Mouse (Mus musculus) frontal cortex, adult (tissue): ENCODE measurements around the gene Uchl5.

Source experiments
- ATAC-seq: cut with Nextera tagmentation; 2 replicates; pipeline ENCODE4 v1.9.2; 2017; ENCODE audit warnings: mild to moderate bottlenecking, moderate library complexity, mixed read lengths; ENCODE audit not compliant: low TSS enrichment

Uchl5 gene

DNA sequence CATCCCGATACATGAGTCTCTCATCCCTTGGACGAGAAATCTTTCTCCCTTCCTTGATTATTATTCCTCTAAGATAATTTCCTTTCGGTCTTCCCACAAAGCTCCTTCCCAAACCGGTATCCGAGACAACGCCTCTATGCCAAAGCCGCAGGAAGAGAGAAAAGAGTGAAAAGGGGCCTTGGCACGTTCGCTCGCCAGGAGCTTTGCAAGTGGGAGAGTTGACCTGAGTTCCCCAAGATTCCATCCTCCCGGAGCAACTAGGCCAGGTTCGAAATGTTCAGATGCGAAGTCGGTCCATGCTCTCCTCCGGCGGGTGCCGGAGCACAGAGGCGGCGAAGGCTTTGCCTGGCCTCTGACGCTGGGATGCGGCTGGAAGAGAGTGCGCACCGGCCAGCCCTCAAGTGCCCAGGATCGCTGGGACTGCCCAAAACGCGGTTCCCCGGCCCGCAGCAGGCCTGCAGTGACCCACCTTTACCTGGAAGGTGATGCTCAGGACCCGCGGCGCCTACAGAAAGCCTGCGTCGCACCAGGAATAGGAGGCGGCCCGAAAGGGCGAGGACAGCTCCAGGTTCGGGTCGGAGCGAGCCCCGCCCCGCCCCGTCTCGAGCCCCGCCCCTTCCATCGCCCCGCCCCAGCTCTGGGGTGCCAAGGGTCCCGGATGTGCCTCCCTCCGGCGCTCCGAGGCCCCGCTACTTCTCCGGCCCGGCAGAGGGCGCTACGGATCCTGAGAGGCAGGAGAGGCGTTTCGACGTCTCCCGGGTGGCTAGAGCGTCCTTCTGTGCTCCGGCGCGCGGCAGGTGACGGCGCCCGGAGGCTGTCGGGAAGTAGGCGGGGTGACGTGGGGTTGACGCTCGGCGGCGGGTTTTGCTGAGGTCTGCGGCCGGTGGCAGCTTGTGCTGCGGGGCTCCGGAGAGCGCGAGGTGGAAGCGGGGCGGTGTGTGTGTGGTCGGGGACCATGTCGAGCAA is at the start of gene Uchl5, which contains the start of gene Trove2:
TSS of gene Uchl5 (plus strand) at position 827 of the 966 bp plus-strand sequence.
TSS of gene Trove2 (minus strand) at position 623 of the 966 bp plus-strand sequence.
- peak; percentile 91 for ATAC-seq

DNA sequence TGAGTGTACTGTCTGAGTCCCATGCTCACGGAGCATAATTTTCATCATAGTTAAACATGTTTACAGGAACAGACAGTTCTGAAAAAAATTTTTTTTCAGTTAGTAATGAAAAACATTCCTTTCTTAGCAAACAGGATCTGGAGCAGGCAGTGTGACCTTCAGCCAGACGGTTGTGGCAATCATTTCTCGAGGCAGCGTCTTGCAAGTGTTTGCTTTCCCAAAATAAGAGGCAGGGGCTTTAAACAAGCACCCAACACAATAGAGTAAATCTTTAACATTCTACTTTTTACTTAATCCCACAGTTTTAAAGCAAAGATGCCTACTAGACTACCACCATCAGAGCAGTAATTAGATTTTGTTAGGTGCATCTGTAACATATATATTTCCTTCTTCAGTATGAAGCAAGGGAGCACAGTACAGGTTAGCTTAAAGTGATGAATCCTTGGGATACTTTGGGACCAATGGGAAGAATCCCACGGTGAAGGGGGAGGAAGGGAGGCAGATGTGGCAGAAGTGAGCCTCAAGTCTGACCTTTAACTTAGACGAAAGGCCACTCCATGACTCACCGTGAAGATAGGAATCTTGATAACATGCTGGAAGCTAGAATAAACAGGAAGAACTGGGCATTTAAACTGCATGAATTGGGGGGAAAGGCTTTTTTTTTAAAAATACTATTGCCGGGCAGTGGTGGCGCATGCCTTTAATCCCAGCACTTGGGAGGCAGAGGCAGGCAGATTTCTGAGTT is 49.2 kb upstream of the Uchl5 start:
- ATAC-seq: no peak

DNA sequence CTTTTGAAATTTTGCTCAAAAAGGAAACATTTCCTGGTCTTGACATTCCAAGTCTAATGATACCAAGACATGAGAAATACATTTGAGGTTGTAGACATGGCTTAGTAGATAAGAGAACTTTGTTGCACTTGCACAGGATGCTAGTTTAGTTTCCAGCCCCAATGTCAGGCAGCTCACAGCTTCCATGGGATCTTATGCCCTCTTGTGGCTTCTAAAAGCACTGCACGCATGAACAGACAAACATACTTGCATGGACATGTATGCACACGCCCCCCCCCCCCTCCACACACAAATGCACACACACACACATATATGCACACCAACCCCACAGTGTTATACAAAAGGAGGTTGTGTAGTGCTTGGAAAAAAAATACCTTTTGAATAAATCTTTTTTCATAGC is 46.2 kb upstream of the Uchl5 start:
- no peak for ATAC-seq

DNA sequence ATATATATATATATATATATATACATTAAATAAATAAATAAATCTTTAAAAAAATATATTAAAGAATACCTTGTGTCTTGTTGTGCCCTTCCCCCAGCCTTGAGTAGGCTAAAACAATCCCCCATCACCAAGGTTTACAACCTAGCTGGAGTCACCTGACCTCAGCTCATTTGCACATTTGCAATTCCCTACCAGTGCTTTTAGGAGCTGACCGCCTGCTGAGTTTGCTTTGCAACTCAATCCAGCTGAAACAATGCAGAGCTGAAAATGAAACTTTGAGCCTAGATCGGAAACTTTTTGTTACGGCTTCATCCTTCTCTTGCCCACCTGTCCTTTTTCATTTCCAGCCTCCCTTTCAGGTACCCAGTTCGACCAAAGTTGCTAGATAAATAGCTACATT is 45.4 kb upstream of the Uchl5 start:
- ATAC-seq: no peak

DNA sequence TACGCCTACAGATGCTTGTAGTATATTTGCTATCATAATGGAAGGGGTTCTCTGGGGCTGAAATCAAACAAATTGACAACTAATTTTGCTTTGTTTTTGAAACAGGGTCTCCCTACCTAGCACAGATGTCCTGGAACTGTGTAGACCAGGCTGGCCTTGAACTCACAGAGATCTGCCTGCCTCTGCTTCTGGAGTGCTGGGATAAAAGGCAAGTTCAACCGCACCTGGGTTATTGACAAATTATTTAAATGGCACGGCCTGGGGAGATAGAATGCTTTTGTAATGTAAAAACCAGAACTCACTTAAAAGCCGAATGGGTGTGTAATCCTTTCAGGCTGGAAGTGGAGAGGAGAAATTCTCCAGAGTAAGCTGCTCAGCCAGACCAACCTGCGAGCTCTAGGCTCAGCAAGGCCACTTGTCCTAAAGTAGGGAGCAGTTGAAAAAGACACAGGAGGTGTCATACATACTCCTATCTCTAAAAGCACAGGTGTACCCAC is 43.1 kb upstream of the Uchl5 start:
- no peak for ATAC-seq

DNA sequence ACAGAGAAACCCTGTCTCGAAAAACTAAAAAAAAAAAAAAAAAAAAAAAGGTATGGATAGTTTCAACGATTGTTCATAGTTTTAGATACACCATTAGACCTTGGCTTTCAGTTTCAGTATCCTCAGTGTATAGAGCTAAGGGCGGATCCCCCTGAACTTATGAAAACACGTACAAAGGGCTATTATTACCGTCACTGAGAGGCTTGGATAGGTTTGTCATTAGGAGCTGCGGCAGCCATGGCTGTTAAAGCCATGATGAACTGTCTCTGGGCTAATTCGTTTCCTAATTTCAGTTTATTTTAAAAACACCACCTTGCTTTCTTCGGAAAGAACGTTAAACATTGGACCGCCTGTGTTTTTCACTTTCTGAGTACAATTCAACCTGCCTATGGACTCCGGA is 38.3 kb upstream of the Uchl5 start:
- peak; percentile 2 for ATAC-seq

DNA sequence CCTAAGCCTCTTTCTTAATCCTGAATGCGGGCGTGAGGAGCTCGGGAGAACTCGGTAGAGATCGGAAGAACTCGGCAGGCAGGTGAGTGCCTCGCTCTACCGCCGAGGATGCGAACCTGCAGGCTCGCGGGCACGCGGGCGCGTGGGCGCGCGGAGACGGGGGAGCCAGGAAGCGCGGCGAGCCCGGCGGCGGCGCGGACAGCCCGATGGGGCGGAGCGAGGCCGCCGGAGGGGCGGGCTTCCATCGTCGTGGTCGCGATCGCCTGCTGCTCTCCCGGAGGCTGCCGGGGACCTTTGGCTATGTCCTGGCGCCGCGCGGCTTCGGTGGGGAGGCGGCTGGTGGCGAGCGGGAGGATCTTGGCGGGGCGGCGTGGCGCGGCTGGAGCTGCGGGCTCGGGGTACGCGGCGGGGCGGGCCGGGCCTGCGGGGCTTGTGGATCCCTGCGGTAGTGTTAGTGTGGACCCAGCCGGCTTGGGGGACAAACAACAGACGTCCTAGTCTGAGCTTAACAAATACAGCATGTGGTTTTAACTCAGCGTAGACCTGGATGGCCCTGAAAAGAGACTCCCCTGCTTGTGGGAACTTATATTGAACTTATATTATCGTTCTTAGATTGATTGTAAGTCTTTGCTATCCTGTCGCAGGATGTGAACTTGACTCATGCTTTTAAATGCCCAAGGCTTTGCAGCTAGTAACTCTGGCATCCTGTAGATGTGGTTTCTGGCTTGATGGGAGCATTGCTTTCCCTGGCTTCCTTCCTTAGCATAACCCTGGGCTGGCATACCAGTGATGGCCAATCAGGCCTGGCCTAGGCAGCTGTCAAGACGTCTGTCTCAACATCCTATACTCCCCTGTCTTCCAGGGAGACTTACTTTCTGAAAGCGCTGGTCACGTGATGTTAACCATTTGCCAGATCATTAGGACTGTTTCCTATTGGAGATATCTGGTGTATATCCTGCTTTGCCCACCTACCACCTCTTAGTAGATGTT is 37.4 kb upstream of the Uchl5 start:
- ATAC-seq: peak; percentile 91

DNA sequence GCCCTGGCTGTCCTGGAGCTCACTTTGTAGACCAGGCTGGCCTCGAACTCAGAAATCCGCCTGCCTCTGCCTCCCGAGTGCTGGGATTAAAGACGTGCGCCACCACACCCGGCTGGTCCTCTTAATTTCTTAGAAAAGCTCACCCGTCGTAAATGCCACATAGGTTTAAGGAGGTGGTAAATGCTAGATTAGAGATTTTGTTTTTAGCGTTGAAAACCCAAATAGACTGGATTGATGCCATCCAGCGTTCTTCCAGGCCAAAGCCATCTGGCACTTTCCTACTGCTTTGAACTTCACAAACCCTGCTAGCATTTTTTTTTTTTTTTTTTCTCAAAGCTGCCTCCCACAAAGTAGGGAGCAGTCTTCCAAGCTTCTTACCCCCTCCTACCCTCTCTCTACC is 36.5 kb upstream of the Uchl5 start:
- no peak for ATAC-seq

DNA sequence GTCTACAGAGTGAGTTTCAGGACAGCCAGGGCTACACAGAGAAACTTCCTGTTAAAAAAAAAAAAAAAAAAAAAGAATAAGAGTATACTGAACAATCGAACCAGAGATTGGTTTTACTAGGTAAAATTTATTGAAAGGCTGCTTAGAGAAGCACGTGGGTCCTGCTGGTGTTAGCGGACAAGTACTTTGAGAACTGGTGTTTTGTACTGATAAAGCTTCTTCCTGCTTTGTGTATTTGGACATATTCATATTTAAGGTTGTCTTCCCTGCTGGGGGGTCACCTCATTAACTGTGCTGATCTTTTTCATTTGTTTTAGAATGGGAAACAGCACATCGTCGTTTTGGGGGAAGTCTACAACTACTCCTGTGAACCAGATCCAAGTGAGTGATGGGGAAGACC is 35.7 kb upstream of the Uchl5 start:
- ATAC-seq: no peak

DNA sequence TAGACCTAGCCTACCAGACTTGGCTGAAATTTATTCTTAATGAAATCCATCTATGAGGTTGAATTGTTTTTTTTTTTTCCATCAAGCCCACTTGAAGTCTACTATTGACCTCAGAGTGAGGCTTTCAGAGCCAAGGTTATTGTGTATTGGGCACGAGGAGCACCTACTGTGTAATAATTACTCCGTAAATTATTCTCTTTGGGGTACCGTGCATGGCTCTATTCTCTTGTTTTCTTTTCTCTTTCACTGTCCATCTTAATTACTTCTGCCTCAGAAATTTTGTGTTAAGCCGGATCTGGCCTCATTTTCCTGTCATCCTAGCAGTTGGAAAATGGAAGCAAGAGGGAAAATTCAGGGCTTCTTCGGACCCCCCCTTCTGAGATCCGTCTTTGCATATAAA is 34.9 kb upstream of the Uchl5 start:
- ATAC-seq: no peak

DNA sequence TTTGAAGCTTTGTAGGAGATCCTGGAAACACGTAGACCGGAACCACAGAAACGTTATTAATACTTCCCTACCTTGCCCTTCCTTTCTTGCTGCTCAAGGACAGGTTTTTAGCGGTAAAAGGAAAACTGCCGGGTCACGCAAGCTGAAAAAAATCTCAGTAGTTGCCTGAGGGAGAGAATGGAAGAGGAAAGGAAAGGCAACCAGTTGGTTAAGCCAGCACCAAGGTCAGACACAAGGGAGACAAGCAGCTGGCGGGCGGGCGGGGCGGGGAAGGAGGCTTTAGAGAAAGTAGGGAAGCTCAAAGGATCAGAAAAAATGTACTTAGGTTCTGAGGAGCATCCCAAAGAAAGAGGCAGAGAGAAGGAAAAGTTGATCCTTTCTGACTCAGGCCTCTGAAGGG is 31.2 kb upstream of the Uchl5 start:
- no peak for ATAC-seq

DNA sequence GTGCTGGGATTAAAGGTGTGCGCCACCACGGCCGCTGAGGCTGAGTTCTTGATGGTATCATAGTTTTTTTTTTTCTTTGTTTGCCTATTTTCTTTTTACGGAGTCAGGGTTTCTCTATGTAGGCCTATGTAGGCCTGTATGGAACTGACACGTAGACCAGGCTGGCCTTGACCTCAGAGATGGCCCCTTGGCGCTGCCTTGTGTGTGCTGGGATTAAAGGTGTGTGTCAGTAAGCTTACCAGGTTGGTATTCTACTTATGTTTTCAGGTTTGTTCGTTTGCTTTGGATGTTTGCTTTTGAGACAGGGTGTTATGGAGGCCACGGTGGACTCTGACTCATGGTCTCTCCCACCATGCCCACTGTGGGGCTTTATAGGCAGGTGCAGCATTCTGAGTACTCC is 14.9 kb upstream of the Uchl5 start:
- no peak for ATAC-seq

DNA sequence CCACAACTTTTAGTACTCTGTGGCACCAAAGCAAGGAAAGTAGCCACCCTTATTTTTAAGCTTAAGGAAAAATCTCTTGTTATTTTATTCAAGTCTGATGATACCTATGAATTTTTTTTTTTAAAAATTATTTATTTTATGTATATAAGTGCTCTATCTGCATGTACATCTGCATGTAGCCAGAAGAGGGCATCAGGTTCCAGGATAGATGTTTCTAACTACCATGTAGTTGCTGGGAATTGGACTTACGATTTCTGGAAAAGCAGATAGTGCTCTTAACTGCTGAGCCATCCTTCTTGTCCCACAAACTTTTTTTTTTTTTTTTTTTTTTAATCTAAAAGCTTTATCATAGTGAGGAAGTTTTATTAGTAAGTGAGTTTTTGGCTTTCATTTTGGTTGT is 12.6 kb upstream of the Uchl5 start:
- no peak for ATAC-seq

DNA sequence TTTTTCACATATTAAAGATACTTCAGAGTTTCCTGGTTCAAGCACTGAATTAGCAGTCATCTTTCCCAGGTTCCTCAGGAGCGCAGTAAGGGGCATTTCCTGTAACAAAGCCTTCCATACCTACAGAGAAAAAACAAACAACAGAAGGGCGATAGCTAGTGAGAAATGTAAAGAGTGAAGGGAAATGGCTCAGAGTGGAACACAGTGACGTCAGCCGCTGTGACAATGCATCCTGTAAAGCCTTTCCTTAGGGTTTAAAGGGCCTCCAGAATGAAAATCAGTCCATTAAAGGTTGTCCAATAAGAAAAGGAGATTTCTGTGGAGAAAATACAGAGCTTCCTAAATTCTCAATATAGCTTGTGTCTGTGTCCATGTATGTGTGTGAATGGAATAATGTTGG is 11.3 kb upstream of the Uchl5 start:
- ATAC-seq: no peak

DNA sequence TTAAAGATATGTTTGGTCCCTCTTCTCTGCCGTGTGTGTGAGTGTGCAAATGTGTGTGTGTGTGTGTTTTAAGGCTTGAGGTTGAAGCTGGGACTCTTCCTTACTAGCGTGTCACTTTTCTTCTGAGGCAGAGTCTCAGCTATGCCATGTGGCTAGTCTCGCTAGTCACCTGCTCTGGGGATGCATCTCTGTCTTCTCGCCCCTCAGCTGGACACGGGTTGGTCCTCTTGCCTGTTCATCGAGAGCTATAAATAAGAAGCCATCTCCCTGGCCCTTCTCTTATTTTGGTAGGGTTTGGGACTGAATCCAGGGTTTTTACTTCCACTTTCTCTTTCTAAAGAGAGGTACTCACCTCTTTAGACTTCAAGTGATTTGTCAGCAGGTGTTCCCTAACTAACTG is 10.8 kb upstream of the Uchl5 start:
- ATAC-seq: no peak

DNA sequence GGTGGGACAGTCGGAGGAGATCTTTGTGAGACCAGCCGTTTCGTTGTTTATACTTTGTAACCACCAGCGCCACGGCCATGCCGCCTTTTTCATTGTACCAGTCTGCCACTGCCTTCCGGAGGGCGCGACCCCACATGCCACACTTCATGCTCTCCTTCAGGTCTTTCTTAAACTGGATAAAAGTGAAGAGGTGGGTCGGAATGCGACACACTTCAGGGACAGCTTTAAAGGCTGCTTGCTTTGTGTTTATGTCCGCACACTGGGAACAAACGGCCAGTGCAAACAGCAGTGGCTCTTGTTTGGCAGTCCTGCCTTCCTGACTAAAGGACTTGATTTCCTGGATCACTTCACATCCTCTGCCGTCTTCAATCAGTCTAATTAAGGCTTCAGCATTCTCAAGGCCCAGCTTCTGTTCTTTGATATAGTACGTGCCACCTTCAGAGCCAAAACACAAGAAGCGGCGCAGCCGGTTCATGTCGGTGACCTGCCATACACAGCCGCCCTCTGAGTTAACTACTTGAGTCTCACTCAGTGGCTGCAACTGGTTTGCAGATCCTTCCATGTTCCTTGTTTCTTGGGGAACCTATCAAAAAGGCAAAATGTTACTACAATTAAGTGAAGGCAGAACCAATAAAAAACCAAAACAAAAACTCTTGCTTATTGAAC is 6.5 kb upstream of the Uchl5 start:
- ATAC-seq: no peak

DNA sequence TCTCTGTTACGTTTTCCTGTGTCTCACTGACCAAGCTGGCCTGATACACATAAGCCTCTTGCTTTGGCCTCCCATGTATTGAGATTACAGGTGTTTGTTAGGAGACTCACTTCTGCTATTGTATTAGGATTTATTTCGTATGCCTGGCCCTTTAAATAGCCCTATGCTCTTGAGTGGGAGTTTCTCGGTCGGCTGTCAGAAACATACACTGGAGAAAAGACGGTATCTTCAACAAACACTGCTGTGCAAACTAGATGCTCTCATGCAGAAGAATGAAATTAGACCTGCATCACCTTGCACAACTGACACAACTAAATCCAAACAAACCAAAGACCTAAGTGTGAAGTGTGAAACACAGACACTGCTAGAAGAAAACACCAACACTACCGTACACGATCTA is 4.0 kb upstream of the Uchl5 start:
- no peak for ATAC-seq

DNA sequence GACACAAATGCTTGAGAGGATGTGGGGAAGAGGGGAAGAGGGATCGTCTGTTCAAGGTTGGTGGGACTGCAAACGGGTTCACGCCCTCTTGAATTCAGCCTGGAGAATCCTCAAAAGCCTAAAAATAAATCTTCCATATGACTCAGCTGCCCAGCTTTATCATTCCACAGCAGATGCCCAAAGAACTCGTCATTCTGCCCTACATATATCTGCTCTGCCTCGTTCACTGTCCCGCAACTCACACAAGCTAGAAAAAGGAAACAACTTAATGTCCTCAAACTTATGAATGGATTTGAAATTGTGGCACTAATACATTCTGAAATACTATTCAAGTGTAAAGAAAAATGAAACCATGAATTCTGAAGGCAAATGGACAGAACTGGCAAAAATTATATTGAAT is 3.2 kb upstream of the Uchl5 start:
- ATAC-seq: peak; percentile 25

DNA sequence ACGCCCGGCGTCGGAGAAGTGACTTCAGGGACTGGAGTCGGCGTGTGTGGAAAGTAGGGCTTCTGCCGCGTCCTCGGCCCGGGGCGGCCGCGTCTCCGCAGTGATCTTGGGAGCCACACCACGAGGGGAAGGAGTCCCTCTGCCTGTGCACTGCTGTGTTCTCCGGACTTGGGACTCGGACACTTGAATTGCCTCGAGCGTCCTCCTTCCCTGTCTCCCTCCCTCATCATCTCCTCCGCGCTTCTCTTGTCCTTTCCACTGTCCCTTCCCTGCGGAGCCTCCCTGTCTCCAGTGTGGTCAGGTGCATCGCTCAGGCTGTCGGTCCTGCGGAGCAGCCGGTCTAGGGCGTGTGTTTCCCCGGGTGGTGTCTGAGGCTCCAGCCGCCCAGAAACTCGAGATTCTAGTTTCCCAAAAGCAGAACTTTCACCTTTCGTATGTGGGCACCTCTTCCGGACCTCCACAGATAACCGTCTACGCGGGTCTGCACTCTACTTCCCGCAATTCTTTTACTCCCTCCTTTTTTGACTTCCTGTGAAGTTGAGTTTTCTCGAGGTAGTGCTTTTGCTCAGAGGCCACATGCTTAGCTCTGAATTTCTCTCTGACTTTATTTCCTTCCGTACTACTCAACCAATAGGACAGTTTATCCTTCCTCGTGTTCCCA is 616 bp downstream of the Uchl5 start:
- peak; percentile 28 for ATAC-seq

DNA sequence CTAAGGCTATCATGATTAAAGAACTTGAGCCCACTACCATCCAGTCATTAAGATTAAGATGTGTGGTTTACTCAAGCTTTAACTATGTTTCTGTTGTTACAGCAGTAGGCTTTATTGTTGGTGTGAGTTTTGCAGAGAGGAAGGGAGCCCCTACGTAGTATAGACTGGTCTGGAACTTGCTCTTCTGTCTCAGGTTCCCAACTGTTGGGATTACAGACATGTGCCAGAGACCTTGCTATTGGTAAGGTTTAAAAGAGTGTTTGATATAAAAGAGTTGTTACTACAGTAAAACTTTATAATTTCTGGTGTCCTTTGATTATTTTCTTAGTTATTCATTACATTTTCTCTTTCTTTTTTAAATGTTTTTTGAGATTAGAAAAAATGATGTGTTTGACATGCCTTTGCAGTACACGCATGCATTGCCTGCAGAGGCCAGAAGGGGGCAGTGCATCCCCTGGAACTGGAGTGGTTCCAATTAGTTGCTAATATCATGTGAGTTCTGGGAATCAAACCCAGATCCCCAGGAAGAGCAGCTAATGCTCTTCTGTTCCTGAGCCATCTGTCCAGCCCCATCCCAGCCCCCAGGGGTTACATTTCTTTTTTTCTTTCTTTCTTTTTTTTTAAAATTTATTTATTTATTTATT is 11.6 kb downstream of the Uchl5 start:
- ATAC-seq: no peak
